Comparison of ENCODE assay signal across 31 mouse cellular contexts in genomic region chr4:67553511-67553910, GRCm38 (mm10).
"Had no signal": no experiment of that assay in that cellular context is flagged by ENCODE, and none has a peak within 500 bp of the region (broad histone marks: within the 10 kb centered on the region; RNA-seq: fewer than 3 reads in every experiment).

No protein-coding gene starts in this region.

- H3K36me3 ChIP-seq: limb, embryonic 10.5 days; limb, embryonic 12.5 days; limb, embryonic 13.5 days; limb, embryonic 15.5 days; liver, embryonic 12.5 days; liver, embryonic 13.5 days; liver, embryonic 15.5 days; lung, embryonic 15.5 days; midbrain, embryonic 10.5 days; midbrain, embryonic 12.5 days; midbrain, embryonic 13.5 days; midbrain, embryonic 15.5 days had no signal

- H3K4me1 ChIP-seq: limb, embryonic 10.5 days; limb, embryonic 12.5 days; limb, embryonic 13.5 days; limb, embryonic 15.5 days; liver, embryonic 12.5 days; liver, embryonic 13.5 days; liver, embryonic 15.5 days; lung, embryonic 15.5 days; megakaryocyte, embryonic 14.5 days; midbrain, embryonic 10.5 days; midbrain, embryonic 12.5 days; midbrain, embryonic 13.5 days; midbrain, embryonic 15.5 days had no signal

- H3K4me2 ChIP-seq: limb, embryonic 12.5 days; limb, embryonic 13.5 days; limb, embryonic 15.5 days; liver, embryonic 11.5 days; liver, embryonic 12.5 days; liver, embryonic 13.5 days; liver, embryonic 15.5 days; lung, embryonic 14.5 days; lung, embryonic 15.5 days; midbrain, embryonic 11.5 days; midbrain, embryonic 12.5 days; midbrain, embryonic 13.5 days; midbrain, embryonic 15.5 days had no signal

- H3K9me3 ChIP-seq: limb, embryonic 10.5 days; limb, embryonic 12.5 days; limb, embryonic 13.5 days; limb, embryonic 15.5 days; liver, embryonic 12.5 days; liver, embryonic 13.5 days; liver, embryonic 15.5 days; lung, embryonic 15.5 days; midbrain, embryonic 10.5 days; midbrain, embryonic 12.5 days; midbrain, embryonic 13.5 days; midbrain, embryonic 15.5 days had no signal

- ATAC-seq: liver, embryonic 12.5 days; liver, postnatal 0 days; lung, postnatal 0 days; midbrain, embryonic 13.5 days; midbrain, embryonic 15.5 days; midbrain, embryonic 16.5 days had no signal

- H3K9ac ChIP-seq: limb, embryonic 12.5 days; limb, embryonic 13.5 days; limb, embryonic 15.5 days; liver, embryonic 12.5 days; liver, embryonic 13.5 days; liver, embryonic 14.5 days; liver, embryonic 15.5 days; liver, postnatal 0 days; lung, embryonic 14.5 days; lung, embryonic 15.5 days; midbrain, embryonic 12.5 days; midbrain, embryonic 13.5 days; midbrain, embryonic 15.5 days had no signal

- H3K27ac ChIP-seq: limb, embryonic 10.5 days; limb, embryonic 12.5 days; limb, embryonic 13.5 days; limb, embryonic 15.5 days; liver, embryonic 12.5 days; liver, embryonic 13.5 days; liver, embryonic 14.5 days; liver, embryonic 15.5 days; lung, embryonic 15.5 days; macrophage; midbrain, embryonic 10.5 days; midbrain, embryonic 12.5 days; midbrain, embryonic 13.5 days; midbrain, embryonic 15.5 days had no signal

- H3K27me3 ChIP-seq: limb, embryonic 12.5 days; limb, embryonic 13.5 days; limb, embryonic 15.5 days; liver, embryonic 12.5 days; liver, embryonic 13.5 days; liver, embryonic 15.5 days; lung, embryonic 15.5 days; megakaryocyte, embryonic 14.5 days; midbrain, embryonic 12.5 days; midbrain, embryonic 13.5 days; midbrain, embryonic 15.5 days had no signal

- DNase-seq: left cerebral cortex, postnatal 4 days; liver; liver, embryonic 13.5 days; liver, postnatal 0 days; lung, adult 18-20 months; lung, adult 2 months; lung, embryonic 14.5 days; lung, postnatal 10 days; lung, postnatal 14 days; lung, postnatal 36 days; lung, postnatal 4 days; midbrain, embryonic 14.5 days had no signal

- H3K4me3 ChIP-seq: limb, embryonic 10.5 days; limb, embryonic 12.5 days; limb, embryonic 13.5 days; limb, embryonic 15.5 days; liver, embryonic 12.5 days; liver, embryonic 13.5 days; liver, embryonic 15.5 days; lung, embryonic 15.5 days; megakaryocyte, embryonic 14.5 days; midbrain, embryonic 10.5 days; midbrain, embryonic 12.5 days; midbrain, embryonic 13.5 days; midbrain, embryonic 15.5 days; myocyte had no signal
